Mouse (Mus musculus): ENCODE data around the gene Zc3h13. TPM values are rescaled to one million over a fixed set of nuclear protein-coding genes. Genes with fewer than 3 reads are reported as not detected.

Gene Zc3h13
- polyA plus RNA-seq, 1 experiment = 16.2 TPM

GRCm38 (mm10) chr14:75323354-75323753 is 39.2 kb downstream of the Zc3h13 start:
- no peak for DNase-seq (ENCODE audit: low spot score)

GRCm38 (mm10) chr14:75328062-75328461 is 43.9 kb downstream of the Zc3h13 start:
- DNase-seq (ENCODE audit: low spot score) = no peak

DNA sequence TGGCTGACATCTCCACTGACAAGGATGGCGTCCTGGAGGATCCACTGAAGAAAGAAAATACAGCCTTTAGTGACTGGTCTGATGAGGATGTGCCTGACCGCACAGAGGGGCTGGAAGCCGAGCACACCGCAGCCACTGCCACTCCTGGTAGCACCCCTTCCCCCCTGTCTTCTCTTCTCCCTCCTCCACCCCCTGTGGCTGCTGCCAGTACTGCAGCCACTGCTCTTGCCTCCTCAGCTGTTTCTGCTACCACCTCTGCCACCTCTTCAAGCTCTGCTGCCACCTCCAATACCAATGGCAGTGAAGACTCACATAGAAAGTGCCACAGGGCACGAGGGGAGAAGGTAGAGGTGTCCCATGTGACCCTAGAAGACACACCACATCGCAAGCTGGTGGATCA is 46.4 kb downstream of the Zc3h13 start:
- DNase-seq (ENCODE audit: low spot score) = no peak

- no peak for DNase-seq (ENCODE audit: low spot score)
Observed at GRCm38 (mm10) chr14:75334321-75334720, 50.1 kb downstream of the Zc3h13 start.

GRCm38 (mm10) chr14:75337884-75338283 is 53.7 kb downstream of the Zc3h13 start:
- no peak for DNase-seq (ENCODE audit: low spot score)

GRCm38 (mm10) chr14:75346041-75346440 is 61.9 kb downstream of the Zc3h13 start:
- DNase-seq (ENCODE audit: low spot score) = no peak

DNA sequence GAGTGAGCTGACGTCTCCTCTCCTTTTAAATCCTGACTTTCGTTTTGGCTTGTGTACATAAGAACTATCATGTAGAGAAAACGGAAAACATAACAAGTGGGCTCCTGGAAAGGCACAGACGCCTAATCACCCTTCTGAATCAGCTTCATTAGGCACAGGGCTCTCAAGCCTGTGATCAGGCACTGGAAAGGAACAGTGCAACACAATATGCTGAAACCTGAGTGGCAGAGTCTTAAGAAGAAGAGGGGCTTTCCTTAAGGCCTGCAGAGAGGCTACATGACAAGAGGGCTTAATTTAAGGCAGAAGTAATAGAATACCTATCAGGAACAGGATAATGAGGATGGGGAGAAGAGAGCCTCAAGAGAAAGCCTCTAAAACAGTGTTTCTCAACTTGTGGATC is 67.5 kb downstream of the Zc3h13 start:
- DNase-seq (ENCODE audit: low spot score) = no peak

- no peak for DNase-seq (ENCODE audit: low spot score)
Observed at GRCm38 (mm10) chr14:75363316-75363715, 79.1 kb downstream of the Zc3h13 start.

DNA sequence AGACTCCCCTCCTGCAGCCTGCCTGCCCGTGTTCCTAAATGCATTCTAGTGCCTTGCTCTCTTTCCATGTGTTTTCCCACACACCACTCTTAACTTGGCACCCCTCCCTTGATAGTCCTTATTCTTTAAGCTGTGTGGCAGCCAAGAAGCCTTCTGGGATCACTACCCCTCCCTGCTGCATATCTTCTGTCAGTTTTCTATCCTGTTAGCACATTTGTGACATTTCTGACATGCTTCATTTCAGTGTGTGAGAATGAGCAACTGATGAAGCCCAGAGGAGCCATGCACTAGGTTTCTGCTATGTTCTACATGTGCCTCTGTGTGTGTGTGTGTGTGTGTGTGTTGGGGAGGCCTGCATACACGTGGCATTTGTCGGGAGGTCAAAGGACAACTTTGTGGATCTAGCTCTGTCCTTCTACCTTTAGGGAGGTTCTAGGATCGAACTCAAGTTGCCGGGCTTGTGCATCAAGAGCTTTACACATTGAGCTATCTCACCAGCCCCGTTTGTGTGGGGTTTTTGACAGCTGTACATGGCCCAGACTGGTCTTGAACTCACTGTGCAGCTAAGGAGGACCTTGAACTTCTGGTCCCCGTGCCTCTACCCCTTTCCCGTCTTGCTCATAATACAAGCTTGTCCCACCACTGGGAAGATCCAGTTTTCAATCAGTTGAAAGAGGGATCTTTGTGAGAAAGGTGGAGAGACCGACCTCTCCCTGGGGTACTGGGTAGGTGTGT is 81.3 kb downstream of the Zc3h13 start:
- DNase-seq (ENCODE audit: low spot score) = no peak

GRCm38 (mm10) chr14:75366741-75367140 is 82.6 kb downstream of the Zc3h13 start:
- DNase-seq (ENCODE audit: low spot score) = no peak

GRCm38 (mm10) chr14:75367503-75367902 is 83.3 kb downstream of the Zc3h13 start:
- no peak for DNase-seq (ENCODE audit: low spot score)

GRCm38 (mm10) chr14:75369880-75370279 is 85.7 kb downstream of the Zc3h13 start:
- DNase-seq (ENCODE audit: low spot score) = no peak

DNA sequence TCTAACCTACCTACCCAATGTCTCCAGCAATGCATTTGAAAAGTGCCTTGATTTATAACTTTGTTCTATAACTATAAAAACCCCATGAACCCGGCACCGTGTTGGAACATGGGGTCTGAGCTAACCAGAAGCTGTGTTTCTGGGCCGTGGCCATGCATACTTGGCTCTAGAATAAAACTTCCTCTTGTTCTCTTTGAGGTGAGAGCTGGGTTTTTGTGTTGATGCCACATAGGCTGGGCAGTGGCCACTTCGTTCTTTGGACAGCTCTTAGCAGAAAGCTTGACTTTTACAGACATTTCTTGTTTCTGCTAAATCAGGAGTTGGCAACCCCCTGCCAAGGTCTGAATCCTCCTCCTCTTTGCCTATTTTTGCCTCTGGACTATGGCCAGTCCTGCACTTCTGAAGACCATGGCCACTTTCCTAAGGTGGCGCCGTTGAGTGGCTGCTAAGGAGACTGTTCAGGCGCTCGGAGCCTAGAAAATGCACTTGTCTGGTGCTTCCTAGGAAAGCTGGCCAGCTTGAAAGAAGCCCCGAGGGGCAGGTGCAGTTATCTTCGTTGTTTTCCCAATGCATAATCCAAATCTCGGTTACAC is 90.9 kb downstream of the Zc3h13 start:
- DNase-seq (ENCODE audit: low spot score) = no peak

GRCm38 (mm10) chr14:75376256-75376655 is 92.1 kb downstream of the Zc3h13 start:
- DNase-seq (ENCODE audit: low spot score) = no peak

DNA sequence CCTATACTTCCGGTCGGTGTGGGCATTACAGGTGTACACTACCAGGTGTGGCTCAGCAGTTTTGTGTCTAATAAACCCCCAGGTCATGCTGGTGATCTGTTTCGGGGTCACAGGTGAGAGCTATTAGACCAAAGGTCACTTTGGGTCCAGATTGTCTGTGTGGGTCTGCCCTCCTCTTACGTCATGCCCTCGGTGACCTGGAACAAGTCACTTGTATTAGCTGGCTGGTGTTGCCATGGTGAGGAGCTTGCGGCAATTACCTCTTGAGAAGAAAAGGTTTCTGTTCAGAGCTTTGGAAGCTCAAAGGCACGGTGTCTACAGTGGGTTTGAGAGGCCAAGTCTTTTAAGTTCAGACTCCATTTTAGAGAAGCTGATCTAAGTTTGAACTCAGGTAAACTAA is 93.4 kb downstream of the Zc3h13 start:
- no peak for DNase-seq (ENCODE audit: low spot score)

Other genes starting within 250 kb of the Zc3h13 start
- gene Lrrc63, start 153.5 kb upstream of the Zc3h13 start, polyA plus RNA-seq (2012; rRNA removed) = 0.03 TPM in 2 replicates
- 21.2 and 29.9 TPM in 2 replicates for gene Lcp1, start 153.3 kb upstream of the Zc3h13 start, polyA plus RNA-seq (2012; rRNA removed)
- gene Cpb2, start 42.1 kb upstream of the Zc3h13 start, polyA plus RNA-seq (2012; rRNA removed) = 0.15 and 0.22 TPM in 2 replicates
- 0.01 and 0.03 TPM in 2 replicates for gene Siah3, start 171.6 kb downstream of the Zc3h13 start, polyA plus RNA-seq (2012; rRNA removed)